Mouse (Mus musculus): ENCODE data around the gene Anapc15. TPM values are rescaled to one million over a fixed set of nuclear protein-coding genes. Genes with fewer than 3 reads are reported as not detected.

The Anapc15 gene
- polyA plus RNA-seq, 1 experiment from 2014 or later = 81.9 TPM

DNA sequence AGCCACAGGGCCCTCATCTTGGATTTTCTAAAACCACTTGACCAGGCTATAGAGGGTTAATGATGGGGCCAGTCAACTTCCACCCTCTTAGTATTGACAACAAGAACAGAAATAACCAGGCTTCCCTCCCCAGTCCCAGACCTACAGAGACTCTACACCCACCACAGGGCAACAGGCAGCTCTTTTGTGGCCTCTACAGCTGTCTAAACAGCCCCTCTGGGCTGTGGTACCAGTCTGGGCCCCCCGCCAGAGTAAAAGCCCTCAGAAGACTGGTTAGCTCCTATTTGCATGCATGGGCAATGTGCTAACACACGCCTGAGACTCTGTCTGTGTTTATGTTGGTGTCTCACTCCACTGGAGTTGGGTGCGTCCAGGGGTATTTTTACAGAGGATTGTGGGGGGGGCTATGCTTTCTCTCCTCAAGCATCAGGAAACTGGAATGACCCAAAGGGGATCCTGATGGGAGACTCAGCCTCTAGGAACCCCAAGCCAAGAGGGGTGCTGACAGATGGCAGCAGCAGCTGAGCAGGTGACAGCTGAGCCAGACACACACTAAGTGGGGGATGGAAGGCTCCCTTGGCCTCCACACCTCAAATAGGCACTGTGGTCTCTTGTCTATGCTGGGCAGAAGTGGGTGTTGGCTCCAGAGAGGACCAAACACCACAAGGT is 29.5 kb upstream of the Anapc15 start:
- Histone ChIP-seq H3K27ac (replicated peaks) (peak overlapping the region; percentile 11; the same call in 1 of the 2 replicates), H3K9me3 (no peaks in the 10 kb centered on the region), H3K9ac (no peak overlapping the region), H3K4me1 (replicated peaks) (peaks cover 52% of the 10 kb centered on the region), H3K4me2 (peak overlapping the region; percentile 98), H3K4me3 (no peak overlapping the region), H3K27me3 (no peaks in the 10 kb centered on the region), H3K36me3 (peaks cover 31% of the 10 kb centered on the region)
- 44% methylated on average over 3 of the region's 3 CpGs for WGBS
- ATAC-seq (ENCODE audit: low read depth) = no peak

DNA sequence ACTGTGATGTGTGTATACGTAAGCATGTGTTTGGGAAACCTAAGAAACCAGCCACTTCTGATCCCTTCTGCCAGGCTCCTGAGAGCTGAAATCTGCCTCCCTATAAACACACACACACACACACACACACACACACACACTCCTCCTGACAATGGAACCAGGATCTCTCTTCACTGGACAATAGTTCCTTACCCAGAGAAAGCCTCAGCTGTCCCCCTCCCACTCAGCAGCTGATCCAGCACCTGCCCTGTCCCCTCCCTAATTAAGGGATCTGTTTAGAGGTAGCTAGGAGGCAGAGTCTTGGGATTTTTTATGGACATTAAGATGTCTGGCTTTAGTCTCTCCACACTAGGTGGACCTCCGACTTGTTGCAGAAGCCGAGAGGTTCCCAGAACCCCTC is 28.6 kb upstream of the Anapc15 start:
- Histone ChIP-seq H3K4me1 (replicated peaks) (peaks cover 52% of the 10 kb centered on the region), H3K27me3 (no peaks in the 10 kb centered on the region; the same call in 1 of the 2 replicates), H3K4me2 (peak overlapping the region; percentile 98), H3K4me3 (peak overlapping the region; percentile 54), H3K27ac (replicated peaks) (0 out of 2 replicates have a peak overlapping the region, but pooled peaks have one; percentile 11), H3K36me3 (peaks cover 23% of the 10 kb centered on the region), H3K9me3 (no peaks in the 10 kb centered on the region), H3K9ac (no peak overlapping the region)
- WGBS = 56% methylated on average over 3 of the region's 3 CpGs
- no peak for ATAC-seq (ENCODE audit: low read depth)

DNA sequence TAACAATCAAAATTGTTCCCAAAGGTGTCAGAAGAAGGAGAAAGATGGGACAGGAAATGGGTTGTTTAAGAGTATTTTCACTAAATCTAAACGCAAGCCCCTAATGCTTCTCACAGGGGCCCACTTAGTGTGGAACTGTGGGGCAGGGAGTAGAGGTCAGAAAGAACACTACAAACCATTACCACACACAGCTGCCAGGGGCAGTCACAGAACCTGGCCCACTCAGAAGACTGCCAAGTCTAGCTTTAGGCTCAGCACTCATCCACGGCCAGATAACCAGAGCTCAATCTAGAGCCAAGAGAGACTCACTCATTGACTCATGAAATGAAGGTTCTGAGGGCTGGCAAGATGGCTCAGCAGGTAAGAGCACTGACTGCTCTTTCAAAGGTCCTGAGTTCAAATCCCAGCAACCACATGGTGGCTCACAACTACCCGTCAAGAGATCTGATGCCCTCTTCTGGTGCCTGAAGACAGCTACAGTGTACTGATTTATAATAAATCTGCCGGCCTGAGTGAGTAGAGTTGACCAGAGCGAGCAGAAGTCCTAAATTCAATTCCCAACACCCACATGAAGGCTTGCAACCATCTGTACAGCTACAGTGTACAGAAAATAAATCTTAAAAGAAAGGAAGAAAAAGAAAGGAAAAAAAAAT is 27.9 kb upstream of the Anapc15 start:
- 43% methylated on average over 5 of the region's 5 CpGs for whole genome bisulfite sequencing
- H3K9me3 ChIP-seq = no peaks in the 10 kb centered on the region
- H3K4me3 ChIP-seq = peak overlapping the region; percentile 54
- H3K4me1 ChIP-seq (replicated peaks) = peaks cover 52% of the 10 kb centered on the region
- peak overlapping the region; percentile 87; the same call in 1 of the 2 replicates for H3K27ac ChIP-seq (replicated peaks)
- peak overlapping the region; percentile 98 for H3K4me2 ChIP-seq
- H3K9ac ChIP-seq = peak overlapping the region; percentile 82
- ATAC-seq (ENCODE audit: low read depth) = no peak
- H3K36me3 ChIP-seq = peaks cover 17% of the 10 kb centered on the region
- no peaks in the 10 kb centered on the region; the same call in 1 of the 2 replicates for H3K27me3 ChIP-seq

GRCm38 (mm10) chr7:101836271-101837153 is 27.0 kb upstream of the Anapc15 start:
- H3K27me3 ChIP-seq = no peaks in the 10 kb centered on the region; the same call in 1 of the 2 replicates
- H3K36me3 ChIP-seq = peaks cover 7% of the 10 kb centered on the region
- H3K9ac ChIP-seq = peak overlapping the region; percentile 82
- peaks cover 52% of the 10 kb centered on the region for H3K4me1 ChIP-seq (replicated peaks)
- no peaks in the 10 kb centered on the region for H3K9me3 ChIP-seq
- H3K27ac ChIP-seq (replicated peaks) = peak overlapping the region; percentile 87
- under 1% methylated on average over 60 of the region's 63 CpGs for WGBS
- H3K4me2 ChIP-seq = peak overlapping the region; percentile 98
- peak overlapping the region; percentile 54 for H3K4me3 ChIP-seq
- ATAC-seq (ENCODE audit: low read depth) = peak; percentile 55

GRCm38 (mm10) chr7:101837154-101837605 is 26.3 kb upstream of the Anapc15 start:
- Histone ChIP-seq H3K9me3 (no peaks in the 10 kb centered on the region), H3K4me2 (peak overlapping the region; percentile 98), H3K36me3 (0 out of 2 replicates have a peak, but pooled peaks cover under 1% of the 10 kb centered on the region), H3K27ac (replicated peaks) (peak overlapping the region; percentile 87), H3K4me3 (peak overlapping the region; percentile 54), H3K27me3 (no peaks in the 10 kb centered on the region; the same call in 1 of the 2 replicates), H3K4me1 (replicated peaks) (peaks cover 52% of the 10 kb centered on the region), H3K9ac (peak overlapping the region; percentile 82)
- ATAC-seq (ENCODE audit: low read depth) = peak; percentile 10; the same call in 1 of the 2 replicates
- WGBS = 1% methylated on average over 20 of the region's 20 CpGs

- peak within 1 kb of the TSS; percentile 98 for H3K4me2 ChIP-seq
- no peaks in the 10 kb centered on the region for H3K9me3 ChIP-seq
- peak within 1 kb of the TSS; percentile 54 for H3K4me3 ChIP-seq
- no peaks in the 10 kb centered on the region for H3K36me3 ChIP-seq
- H3K4me1 ChIP-seq (replicated peaks) = peaks cover 52% of the 10 kb centered on the region
- WGBS = under 1% methylated on average over 64 of the region's 64 CpGs
- peak within 1 kb of the TSS; percentile 82 for H3K9ac ChIP-seq
- peak within 1 kb of the TSS; percentile 87 for H3K27ac ChIP-seq (replicated peaks)
- ATAC-seq (ENCODE audit: low read depth) = peak; percentile 74
- no peaks in the 10 kb centered on the region; the same call in 1 of the 2 replicates for H3K27me3 ChIP-seq
These were observed 25.7 kb upstream of the Anapc15 start, which contains the start of gene Inppl1 for GRCm38 (mm10) chr7:101837606-101838471. Gene Inppl1 (minus strand): TSS chr7:101838229.

DNA sequence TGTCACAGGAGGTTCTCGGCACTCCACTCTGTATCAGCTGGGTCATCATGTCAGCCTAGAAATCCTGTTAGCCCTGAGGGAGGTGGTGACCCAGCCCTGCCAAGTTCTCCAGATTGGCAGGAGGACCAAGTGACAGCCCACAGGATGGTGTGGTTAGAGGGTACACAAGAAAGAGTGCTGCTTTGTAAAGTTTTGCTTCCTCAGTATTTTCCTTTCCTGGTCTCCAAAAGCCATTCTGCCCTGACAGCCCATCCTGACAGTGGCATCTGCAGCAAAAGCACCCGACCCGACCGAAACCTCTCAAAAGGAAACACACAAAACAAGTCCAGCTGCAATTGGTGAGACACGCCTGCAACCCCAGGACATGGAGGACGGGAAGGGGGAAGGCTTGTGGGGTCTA is 19.3 kb upstream of the Anapc15 start:
- Histone ChIP-seq H3K4me3 (no peak overlapping the region), H3K4me1 (replicated peaks) (no peaks in the 10 kb centered on the region), H3K9me3 (no peaks in the 10 kb centered on the region), H3K36me3 (no peaks in the 10 kb centered on the region), H3K9ac (no peak overlapping the region), H3K4me2 (no peak overlapping the region), H3K27ac (replicated peaks) (no peak overlapping the region), H3K27me3 (no peaks in the 10 kb centered on the region; the same call in 1 of the 2 replicates)
- WGBS = 75% methylated on average over 6 of the region's 6 CpGs
- no peak for ATAC-seq (ENCODE audit: low read depth)

DNA sequence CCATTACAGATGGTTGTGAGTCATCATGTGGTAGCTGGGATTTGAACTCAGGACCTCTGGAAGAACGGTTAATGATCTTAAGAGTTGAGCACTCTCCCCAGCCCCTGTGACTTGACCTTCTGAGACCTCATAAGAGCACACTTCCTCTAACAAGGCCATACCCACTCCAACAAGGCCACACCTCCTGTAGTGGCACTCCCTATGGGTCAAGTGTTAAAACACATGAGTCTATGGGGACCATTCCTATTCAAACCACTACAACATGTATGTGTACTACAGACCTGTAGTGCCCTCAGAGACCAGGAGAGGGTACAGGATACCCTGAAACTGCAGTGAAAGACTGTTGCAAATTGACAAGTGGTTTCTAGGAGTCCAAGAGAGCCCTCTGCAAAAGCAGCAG is 15.6 kb upstream of the Anapc15 start:
- Histone ChIP-seq H3K27me3 (no peaks in the 10 kb centered on the region), H3K9ac (no peak overlapping the region), H3K36me3 (no peaks in the 10 kb centered on the region), H3K9me3 (no peaks in the 10 kb centered on the region), H3K4me3 (no peak overlapping the region), H3K4me2 (no peak overlapping the region), H3K4me1 (replicated peaks) (no peaks in the 10 kb centered on the region), H3K27ac (replicated peaks) (no peak overlapping the region)
- no peak for ATAC-seq (ENCODE audit: low read depth)
- WGBS = 92% methylated on average over 1 of the region's 1 CpGs

DNA sequence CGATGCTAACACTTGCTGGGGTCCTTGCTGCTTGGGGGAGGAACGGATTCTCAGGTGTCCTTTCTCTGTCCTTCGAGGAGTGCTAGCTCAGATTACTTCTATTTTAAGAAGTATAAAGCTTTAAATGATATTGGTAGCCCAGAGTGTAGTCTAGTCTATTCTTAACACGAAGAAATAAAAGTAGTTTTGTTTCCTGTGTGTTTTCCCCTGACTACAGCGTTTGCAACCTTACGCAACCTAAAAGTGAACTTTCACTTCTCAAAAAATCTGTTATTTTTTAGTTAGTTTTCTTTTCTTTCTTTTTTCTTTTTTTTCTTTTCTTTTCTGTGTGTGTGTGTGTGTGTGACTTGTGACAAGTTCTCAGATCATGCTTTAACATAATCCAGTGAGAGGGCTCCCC is 11.8 kb upstream of the Anapc15 start:
- Histone ChIP-seq H3K4me2 (no peak overlapping the region), H3K4me3 (no peak overlapping the region), H3K9ac (no peak overlapping the region), H3K9me3 (no peaks in the 10 kb centered on the region), H3K4me1 (replicated peaks) (no peaks in the 10 kb centered on the region), H3K27ac (replicated peaks) (no peak overlapping the region), H3K27me3 (no peaks in the 10 kb centered on the region), H3K36me3 (no peaks in the 10 kb centered on the region)
- ATAC-seq (ENCODE audit: low read depth) = no peak
- WGBS = 88% methylated on average over 6 of the region's 6 CpGs

DNA sequence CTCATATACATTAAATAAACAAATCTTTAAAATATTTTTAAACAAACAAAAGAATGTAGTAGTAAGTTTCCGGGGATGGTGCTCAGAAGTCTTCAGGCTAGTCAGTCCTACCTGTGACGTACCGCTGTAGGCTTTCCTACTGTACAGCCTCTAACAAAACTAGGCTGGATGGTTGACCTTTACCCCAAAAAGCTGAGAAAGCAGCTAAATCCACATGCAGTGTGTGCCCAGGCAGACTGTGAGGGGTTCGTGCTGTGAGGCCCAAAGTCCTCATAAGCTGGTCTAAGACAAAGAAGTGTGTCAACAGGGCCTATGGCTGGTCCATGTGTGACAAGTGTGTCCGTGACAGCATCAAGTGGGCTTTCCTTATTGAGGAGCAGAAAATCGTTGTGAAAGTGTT is 10.7 kb upstream of the Anapc15 start:
- Histone ChIP-seq H3K27ac (replicated peaks) (no peak overlapping the region), H3K4me2 (no peak overlapping the region), H3K9ac (no peak overlapping the region), H3K4me3 (no peak overlapping the region), H3K27me3 (no peaks in the 10 kb centered on the region), H3K4me1 (replicated peaks) (no peaks in the 10 kb centered on the region), H3K9me3 (no peaks in the 10 kb centered on the region), H3K36me3 (no peaks in the 10 kb centered on the region)
- 86% methylated on average over 6 of the region's 6 CpGs for WGBS
- ATAC-seq (ENCODE audit: low read depth) = no peak

DNA sequence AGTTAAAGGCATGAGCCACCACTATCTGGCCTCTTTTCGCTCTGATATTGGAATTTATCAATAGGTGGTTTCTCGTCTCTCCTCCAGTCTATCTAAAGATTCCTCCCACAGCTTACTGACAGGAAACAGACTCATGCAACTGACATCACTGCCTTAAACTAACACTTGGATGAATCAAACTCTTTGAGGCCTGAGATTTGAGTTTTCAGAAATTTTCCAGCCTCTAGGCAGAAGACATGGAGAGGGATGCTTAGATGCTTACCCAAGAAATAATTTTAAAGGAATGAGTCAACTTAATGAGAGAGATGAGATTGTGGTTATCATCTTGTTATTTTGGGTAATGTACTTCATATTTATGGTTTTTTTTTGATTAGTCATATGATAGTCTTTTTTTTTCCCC is 9.7 kb upstream of the Anapc15 start:
- Histone ChIP-seq H3K9ac (no peak overlapping the region), H3K36me3 (no peaks in the 10 kb centered on the region), H3K27ac (replicated peaks) (no peak overlapping the region), H3K9me3 (no peaks in the 10 kb centered on the region), H3K4me1 (replicated peaks) (no peaks in the 10 kb centered on the region), H3K27me3 (no peaks in the 10 kb centered on the region), H3K4me2 (no peak overlapping the region), H3K4me3 (no peak overlapping the region)
- ATAC-seq (ENCODE audit: low read depth) = no peak
- WGBS = 88% methylated on average over 2 of the region's 2 CpGs

Measured in neural tube, embryonic 13.5 days (tissue).